Mouse (Mus musculus) liver, postnatal 0 days (tissue): ENCODE measurements at regions not wholly inside any gene's neighbourhood (a gene's known extent, or its start where the extent isn't known, plus 50 kb on each side); places are given as distances from the start of the nearest gene placed in this dataset.

Source experiments
- CTCF ChIP-seq: sonication (generic); IDR thresholded peaks from 2 replicates; pipeline ENCODE4 v1.5.1; 2016; ENCODE audit warnings: antibody characterized with exemption, low read depth
- EP300 ChIP-seq: IDR thresholded peaks from 2 replicates; pipeline ENCODE4 v1.6.1; 2016; ENCODE audit warnings: antibody characterized with exemption, low read depth, mild to moderate bottlenecking

DNA sequence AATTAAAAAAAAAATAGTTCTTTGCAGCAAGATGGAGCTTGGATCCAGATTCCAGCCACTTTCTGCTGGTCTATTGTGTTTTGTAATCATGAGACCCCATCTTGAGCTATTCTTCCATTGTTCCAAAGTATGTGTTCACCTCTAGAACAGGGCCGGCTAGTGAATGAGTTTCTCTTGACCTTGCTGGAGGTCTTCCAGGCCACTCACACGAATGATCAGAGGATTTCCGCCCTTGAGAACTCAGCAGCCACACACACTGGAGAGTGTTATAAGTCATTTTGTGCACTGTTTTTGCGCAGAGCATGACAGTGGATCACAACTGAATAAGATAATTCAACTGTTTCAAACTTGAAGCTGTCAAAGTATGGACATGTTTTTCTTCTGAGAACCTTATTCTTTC, 110.5 kb downstream of the Tbx4 start:
- TF ChIP-seq CTCF, result no peak
- no peak for TF ChIP-seq EP300
